Mouse (Mus musculus) layer of hippocampus, adult 8-10 months (tissue): ENCODE data around the gene Hoxa9. TPM values are rescaled to one million over a fixed set of nuclear protein-coding genes. Genes with fewer than 3 reads are reported as not detected.

ENCODE experiments used
- DNase-seq, 2 experiments: peaks; one replicate each; pipeline ENCODE4 v3.0.0; 2022; ENCODE audit warnings: low spot score in 2 of 2
- total RNA-seq, 4 experiments: library from RNA; stranded (reverse); gene quantifications; 2 replicates each; pipeline ENCODE4 v1.2.4; 2022

Gene Hoxa9
- total RNA-seq, 4 experiments from 2014 or later = not detected

DNA sequence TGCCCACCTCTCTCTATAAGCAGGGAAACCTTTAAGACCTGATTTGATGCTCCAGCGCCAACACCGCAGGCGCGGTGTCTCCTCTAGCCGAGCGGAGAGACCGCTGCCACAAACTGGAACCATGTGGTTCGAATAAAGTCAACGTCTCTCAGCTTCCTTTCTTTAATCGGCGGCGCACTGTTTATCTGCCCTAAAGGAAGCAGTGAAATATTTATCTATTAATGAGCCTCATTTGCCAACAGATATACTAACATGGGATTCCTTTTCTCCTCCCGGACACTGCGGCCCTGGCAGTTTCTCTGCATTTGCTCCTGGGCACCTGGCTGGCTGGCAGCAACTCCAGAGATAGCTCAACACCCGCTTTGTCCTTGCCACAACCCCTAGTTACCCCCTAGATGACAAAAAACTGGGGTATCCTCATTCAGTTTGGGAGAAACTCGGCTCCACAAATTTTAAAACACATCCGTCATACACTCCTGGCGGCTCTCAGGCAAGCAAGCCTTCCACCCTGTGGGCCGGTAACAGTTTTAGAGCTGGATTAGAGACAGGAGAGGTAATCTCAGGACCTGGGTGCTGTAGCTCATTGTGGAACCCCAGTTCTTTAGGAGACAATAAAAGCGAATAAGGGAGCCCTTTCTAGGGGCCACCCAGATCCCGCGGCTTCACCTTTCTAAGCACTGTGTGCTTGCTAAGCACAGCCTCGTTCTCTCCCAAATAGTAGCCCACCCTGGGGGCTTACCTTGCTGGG lies 12.8 kb downstream of the Hoxa9 start:
- DNase-seq = no peak

GRCm38 (mm10) chr6:52217459-52217768 lies 13.5 kb downstream of the Hoxa9 start:
- DNase-seq = no peak

- DNase-seq = no peak
Observed at GRCm38 (mm10) chr6:52216691-52217458, 14.0 kb downstream of the Hoxa9 start.

DNA sequence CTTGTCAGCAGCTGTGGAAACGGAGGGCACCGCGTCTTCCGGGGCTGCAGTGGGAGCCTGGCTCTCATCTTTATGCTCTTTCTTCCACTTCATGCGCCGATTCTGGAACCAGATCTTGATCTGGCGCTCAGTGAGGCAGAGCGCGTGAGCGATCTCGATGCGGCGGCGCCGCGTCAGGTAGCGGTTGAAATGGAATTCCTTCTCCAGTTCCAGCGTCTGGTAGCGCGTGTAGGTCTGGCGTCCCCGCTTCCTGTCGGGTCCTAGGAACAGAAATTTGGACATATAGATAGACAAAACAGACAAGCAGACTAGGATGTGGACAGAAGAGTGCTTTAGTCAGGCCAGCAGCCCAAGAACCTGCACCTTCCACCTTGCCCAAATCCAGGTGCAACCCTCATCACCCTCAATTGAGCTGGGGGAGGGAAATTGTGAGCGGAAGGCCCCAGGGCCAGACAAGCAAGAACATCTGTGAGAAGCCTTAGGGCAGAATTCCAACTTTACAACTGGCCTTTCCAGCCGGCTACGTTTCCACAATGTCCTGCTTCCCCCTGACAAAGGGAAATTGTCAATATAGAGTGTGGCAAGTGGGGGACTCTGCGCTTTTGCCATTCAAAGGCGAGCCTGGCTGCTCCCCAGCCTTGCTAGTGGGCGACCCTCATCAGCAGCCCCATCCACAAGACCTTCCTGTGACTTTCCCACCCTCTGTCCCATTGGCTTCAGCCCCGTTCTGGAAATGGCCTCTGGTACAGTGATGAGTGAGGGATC lies 14.9 kb downstream of the Hoxa9 start:
- no peak for DNase-seq

DNA sequence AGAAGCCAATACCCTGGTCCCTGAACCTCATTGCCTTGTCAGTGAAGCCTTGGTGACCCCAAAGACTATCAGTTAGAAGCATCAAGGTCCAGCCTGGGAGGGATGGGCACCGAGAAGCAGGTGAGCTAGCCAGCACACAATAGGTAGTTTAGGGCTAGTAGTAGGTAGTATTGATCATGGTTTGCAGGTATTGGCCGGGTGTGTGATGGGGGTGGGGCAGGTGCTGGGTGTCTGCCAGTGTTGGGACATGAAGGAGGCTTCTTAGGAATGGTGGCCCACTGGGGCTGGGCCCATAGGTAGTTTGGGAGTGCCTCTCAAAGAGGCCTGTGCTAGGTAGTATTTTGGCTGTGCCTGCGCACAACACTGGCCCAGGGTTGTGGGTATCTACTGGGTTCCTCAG lies 15.8 kb downstream of the Hoxa9 start:
- DNase-seq = no peak

DNA sequence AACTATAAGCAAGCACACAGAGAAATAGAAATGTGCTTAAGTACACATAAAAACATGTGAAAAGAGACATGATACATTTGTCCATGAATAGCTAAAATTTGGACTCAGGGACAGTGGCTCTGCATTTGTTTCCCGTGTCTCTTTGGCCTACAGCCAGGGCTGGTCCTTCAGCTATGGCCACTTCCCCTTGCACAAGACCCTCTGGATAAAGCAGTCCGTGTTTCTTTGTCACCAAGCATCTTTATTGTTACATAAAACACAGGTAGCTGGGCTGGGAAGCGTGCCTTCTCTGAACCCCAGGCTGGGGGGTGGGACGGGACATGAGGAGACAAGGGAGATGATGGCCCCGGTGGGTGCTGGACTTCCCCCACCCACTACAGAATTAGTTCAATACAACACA lies 16.6 kb downstream of the Hoxa9 start:
- DNase-seq = no peak

DNA sequence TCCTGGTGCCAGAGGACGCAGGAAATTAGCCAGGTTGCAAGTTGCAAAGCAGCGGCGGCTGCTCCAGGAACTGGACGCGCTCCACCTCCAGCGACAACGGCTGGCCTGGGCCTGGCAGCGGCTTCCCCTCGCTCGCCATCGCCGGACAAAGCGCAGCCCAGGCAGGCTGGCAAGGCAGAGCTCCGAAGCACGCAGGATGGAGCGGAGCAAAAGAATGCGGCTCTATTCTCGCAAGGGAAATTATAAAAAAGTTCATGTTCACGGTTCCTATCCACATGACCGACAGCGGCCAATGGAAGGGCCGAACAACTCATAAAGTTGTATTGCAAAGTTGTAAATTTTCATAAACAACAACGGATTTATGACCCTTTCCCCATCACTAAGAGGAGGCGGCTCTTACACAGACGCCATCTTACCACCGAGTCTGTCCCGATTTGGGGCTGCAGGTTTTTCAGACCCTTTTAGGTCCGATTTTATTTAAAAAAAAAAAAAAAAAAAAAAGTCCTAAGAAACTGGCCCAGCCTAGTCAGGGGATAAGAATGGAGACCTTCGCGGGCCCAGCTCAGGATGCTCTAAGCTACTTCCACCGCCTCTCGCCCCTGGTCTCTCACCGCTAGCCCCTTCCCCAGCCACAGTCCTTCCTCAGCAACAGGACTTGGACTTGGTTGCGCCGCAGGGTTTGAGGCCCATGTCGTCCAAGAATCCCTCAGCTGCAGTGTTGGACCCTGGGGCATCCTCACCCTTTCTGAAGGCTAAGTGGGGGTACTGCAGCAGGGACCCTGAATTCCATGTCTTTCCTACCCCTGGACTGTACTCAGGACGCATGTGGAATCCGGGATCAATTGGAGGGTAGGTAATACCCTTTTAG lies 17.5 kb downstream of the Hoxa9 start, which contains the start of the genes Hoxa3 and Gm28308:
Gene Hoxa3 (minus strand): TSS at position 218 of the 868 bp plus-strand sequence.
Gene Gm28308 (minus strand): TSS at position 221 of the 868 bp plus-strand sequence.
- no peak for DNase-seq

DNA sequence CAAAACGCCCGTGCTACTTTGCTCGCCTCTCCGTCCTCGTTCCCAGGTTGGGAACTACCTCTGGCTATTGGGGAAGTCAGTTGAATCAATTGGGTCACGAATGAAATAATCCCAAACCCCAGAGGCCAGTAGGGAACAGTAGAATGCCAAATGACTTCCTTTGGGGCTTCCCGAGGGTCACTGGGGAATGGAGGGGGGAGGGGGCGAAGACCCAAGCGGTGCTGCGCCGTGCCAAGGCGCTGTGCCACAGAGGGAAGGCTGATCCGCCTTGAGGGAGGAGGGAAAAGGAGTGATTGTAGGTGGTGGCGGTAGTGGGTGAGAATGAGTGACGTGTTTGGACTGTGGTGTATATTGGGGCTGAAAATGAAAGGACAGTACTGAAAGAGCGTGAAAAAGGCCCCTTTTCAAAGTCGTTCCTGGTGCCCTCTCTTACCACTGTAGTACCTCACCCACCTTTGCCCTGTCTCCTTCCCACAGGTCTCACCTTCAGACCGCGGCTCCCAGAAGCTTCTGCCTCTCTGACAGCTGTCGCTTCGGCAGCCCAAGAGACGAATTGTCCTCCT lies 18.3 kb downstream of the Hoxa9 start:
- DNase-seq = no peak

GRCm38 (mm10) chr6:52211961-52212360 lies 18.9 kb downstream of the Hoxa9 start:
- DNase-seq = no peak

DNA sequence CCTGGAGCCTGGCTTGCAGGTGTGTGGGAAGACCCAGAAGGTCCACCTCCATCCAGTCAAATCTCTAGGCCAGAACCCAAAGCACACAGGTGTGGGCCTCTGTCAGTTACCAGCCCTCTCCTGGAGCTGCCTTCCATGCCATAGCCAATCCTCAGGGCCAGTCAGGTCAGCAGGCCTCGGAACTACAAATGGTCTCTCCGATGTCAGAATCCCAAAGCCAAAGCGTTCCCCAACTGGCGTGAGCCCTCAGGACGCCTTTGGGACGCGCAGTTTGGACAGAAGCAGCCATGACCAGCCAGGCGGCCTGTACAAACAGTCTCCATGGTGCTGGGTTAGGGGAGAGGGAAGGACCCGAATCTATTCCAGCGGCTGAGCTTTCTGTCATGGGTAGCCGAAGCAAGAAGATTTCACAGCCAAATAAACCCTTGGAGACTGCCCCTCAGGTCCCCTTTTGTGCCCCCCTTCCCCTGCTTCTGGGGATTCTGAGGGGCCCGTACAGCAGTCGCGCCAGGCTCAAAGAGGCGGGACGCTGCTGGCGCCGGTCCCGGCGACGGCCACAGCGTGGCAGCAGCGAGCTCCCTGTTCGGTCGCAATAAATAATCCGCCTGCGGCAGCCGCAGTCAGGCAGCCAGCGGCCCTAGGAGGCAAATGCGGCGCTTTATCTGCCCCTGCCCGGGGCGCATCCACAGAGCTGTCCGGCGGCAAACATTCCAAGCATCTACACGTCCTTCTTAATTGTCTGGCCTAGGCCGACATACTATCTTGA lies 19.5 kb downstream of the Hoxa9 start:
- peak in 1 of 2 experiments; percentile 35 for DNase-seq

DNA sequence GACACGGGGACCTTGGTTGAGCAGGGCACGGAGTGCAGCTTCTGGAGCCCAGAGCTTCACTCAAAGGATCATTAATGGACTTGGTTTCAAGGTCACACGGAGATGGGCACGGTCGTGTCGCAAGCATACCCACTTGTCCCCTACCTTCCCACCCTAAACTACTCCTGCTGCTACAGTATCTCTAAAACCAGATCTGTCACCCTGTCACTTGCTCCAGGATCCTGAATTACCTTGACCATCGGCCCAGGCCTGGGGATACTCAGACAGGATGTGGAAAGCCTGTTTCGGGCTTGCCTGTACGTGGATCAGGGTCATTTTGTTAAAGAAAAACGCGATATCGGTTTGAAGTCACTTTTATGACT lies 21.2 kb downstream of the Hoxa9 start:
- DNase-seq = no peak

- DNase-seq = no peak
Observed at GRCm38 (mm10) chr6:52208868-52209684, 21.8 kb downstream of the Hoxa9 start.

DNA sequence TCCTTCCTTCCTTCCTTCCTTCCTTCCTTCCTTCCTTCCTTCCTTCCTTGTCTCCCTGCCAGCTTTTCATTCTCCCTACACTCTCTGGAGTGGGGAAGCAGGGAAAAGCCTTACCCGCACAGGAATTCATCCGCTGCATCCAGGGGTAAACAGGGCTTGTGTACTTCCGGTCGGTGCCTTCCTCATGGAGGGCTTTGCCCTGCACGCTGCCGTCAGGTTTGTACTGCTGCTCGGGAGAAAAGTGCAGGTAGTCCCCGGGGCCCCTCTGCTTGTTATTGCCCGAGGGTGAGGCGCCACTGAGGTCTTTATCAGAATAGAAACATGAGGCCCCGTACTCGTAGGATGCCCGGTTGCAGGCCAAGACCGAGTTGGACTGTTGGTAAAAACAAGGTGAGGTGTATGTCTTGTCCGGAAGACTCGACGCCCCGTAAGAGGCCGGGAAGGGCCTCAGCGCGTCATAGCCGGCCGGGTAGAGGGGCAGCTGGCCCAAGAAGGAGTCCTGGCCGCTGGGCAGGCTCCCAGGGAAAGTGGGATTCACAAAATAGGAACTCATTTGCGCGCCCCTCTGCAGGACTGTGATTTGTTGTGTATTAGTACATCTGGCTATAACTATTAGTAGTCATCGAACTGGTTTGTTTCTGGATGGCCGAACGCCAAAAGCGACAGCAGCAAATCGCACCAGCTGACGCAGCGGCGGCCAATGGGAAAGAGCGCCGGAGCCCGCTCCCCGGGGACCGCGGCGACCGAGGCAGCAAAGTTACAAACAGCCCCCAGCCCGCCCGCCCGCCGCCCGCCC lies 22.6 kb downstream of the Hoxa9 start, which contains the start of gene Hoxa6:
Gene Hoxa6 (minus strand): TSS at position 651 of the 796 bp plus-strand sequence.
- no peak for DNase-seq

- DNase-seq = no peak
Observed at GRCm38 (mm10) chr6:52207684-52207976, 23.3 kb downstream of the Hoxa9 start.

GRCm38 (mm10) chr6:52206882-52207683 lies 23.8 kb downstream of the Hoxa9 start:
- no peak for DNase-seq

DNA sequence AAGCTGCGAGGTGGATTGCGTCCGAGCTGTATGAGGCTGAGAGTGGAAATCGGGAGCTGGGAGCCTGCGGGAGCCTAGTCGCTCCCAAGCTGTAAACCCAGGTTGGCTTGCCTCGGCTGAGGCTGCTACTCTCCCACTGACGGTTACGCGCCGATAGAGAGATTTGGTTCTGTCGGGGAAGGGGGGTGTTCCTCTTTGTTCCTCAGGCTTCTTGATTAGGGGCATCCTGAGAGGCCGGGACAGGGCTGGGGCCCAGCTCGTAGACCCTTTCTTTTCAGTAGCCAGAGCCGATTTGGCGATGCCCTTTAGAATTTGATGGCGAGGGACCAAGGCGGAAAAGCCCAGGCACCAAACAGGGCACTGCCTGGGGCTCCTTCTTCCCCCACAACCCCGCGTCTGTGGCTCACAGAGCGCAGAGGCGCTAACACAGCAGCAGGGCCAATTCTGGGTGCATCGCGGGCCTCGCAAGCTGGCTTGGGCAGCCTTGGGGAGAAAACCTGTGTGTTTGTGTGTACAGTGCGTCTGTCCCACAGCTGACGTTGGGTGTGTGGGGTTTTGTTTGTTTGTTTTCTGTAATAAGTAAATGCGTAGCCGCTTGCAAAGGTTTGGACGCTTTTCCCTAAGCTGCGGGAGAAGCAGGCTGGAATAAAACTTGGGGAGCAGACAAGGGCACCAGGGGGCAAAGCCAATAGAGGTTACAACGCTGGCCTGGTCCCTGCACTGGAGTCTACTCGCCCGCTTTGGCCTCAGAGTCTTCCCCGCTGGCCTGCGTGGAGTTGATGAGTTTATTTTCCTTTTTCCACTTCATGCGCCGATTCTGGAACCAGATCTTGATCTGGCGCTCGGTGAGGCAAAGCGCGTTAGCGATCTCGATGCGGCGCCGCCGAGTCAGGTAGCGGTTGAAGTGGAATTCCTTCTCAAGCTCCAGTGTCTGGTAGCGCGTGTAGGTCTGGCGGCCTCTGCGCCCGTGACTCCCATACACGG lies 25.0 kb downstream of the Hoxa9 start:
- DNase-seq = no peak
